Mouse (Mus musculus): Measurements from ENCODE around the gene Cadps2.

The Cadps2 gene

DNA sequence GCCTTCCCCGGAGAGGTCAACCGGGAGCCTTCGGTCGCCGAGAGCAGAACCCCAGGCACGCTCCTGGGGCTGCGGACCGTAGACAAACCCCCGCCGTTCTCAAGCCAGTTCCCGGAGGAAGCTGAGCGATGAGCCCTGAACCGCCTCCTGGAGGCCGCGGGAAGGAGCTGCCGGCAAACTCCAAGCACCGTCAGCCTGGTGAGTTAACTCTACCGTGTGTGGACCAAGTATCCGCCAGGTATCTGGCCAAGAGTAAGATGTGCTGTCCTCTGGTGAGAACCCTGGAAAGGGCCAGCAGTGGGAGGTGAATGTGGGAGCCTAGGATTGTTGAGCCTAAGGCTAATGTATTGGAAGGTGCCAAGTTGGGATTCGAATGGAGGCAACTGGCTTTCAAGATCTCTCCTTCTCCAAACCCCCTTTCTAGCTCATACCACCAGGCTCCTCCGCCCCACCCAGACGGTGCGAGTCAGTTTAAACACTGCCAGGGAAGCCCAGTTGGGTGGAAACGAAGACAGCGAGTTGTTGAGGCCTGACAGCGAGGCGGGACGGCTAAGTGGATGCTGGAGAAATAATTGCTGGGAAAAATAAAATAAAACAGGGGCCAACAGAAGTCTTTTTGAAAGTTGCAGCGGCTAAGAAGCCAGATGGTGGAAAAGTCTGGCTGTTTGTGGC lies 589.5 kb downstream of the Cadps2 start:
- DNase-seq = no peak

DNA sequence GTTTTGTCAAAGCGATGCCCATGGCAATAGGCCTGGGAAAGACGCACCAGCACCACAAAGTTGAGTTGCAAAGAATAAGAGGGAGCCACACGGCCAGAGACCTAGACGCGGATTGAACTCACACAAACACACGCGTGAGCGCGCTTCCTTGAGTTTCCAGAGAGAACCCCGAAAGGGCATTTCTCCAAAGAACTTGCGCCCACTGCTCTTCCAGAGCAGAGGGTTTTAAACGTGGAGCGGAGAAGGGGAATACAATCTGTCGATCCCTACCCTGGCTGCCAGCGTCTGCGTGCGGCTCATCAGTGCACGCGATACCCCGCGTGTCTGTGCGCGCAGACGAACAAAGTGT lies 590.2 kb downstream of the Cadps2 start:
- DNase-seq = no peak

DNA sequence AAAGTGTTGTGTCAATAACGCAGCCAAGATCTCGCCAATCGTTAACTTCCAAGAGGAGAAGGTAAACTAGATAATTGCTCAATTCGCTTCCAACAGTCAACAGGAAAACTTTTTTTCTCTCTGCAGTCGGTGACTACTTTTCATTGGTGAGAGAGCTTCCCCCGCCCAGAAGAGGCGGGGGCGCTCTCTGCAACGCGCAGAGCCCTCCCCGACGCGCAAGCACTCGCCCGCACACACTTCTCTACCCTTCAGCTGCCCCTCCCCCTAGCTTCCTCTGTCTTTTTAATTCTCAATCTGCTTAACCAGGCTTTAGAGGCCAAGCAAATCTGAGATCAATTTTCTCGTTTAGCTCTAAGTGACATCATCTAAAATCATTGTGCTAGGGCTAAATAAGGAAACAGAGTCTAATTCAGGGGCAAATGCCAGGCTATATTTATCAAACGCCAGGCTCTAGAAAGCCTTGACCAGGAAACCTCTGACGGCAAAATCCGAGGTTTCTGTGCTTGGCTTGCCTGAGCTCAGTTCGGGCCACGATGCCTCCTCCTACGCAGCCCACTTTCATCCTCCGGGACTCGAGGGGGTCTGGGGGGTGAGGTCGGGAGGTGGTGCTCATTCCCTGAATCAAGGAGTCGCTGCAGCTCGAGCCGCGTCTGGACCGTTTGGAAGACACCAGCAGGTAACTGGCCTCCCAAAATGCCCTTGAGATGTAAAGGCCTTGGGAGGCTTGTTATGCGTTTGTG lies 590.7 kb downstream of the Cadps2 start, which contains the start of gene Fezf1:
Gene Fezf1, minus strand, starts transcription at position 50 of the 740 bp plus-strand sequence.
- no peak for DNase-seq

DNA sequence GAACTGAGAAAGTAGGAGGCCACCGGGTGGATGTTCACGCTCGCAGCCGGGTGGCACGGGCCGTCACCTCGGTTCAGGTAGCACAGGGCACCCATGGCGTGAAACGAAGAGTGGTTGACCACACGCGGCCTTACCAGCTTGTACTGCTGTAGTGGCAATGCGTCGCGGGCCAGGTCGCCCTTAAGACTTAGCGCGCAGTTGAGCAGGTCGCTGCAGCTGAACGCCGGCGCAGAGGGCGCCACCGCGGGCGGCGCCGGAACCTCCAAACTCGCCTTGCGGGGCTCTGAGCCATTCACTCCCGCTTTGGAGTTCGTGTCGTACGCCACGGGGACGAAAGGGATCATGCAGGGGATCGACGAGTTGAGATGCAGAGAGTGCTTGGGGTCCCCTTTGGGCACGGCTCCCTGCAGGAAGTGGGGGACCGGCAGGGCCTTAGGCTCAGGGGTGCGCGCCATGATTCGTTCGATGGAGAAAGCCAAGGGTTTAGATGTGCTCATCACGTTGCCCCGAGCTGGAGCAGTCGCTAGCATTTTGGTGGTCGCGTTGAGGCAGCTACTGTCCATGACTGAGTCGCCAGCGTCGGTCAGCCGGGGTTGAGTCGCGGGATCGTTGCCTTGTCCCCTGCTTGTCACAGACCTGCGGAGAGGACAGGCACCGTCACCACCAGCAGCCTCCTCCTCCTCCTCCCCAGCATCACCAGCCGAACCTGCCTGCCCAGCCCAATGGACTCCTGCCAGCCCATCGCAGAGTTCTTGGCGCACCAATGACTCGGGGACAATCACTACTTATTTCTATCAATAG lies 591.5 kb downstream of the Cadps2 start:
- DNase-seq = peak in 1 of 2 experiments; percentile 38

DNA sequence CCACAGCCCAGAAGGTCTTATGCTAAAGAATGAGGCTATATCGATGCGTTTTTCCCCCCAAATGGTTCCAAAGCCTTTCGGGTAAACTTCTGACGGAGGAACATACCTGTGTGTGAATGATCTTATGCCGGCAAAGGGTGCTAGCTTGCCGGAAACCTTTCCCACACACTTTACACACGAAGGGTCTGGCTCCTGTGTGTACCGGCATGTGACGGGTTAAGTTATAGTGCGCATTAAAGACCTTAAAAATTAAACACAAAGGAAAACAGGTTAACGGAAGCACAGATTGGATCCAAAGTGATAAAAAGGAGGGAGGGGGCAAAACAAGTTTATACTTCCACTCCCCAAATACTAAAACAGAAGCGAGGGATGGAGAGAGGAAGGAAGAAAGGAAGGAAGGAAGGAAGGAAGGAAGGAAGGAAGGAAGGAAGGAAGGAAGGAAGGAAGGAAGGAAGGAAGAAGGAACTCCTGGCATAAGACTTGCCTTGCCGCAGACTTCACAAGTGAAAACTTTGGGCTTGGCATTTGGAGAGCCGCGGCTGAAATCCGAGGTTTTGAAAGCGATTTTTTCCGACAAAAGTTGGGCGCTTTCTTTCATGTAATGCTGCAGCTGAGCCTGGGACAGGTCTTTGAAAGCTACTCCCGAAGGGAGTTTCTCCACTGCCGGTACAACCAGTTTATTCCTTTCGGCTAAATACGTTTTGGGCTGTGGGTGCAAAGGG lies 592.3 kb downstream of the Cadps2 start:
- DNase-seq = no peak

DNA sequence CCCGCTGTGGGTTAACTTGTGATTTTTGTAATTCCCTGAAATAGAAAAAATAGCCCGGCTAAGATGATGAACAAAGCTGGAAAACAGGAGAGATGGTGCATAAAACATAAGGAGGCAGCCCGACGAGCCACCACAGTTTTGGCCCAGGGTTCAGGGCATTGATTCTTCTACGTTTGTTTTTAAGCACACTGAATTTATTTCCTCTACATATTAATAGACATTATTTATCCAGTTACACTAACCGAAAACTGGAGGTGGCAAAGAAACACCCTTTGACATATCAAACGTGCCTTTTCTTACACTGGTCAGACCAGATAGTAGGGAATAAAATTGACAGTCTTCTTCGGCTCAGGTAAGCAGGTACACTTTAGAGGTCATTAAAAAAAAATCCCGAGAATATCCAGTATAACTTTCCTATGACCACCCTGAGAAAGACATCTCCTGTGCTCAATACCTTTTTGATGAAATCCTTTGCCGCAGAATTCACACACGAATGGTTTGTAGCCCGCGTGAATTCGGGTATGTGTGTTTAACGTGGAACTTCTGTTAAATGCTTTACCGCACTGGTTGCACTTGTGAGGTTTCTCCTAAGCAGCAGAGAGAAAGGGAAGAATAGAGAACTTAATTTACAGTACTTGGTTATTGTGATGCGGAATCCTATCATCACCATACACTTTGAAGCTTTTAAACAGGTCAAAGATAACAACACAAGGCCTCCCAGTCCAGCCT lies 593.0 kb downstream of the Cadps2 start:
- DNase-seq = no peak

DNA sequence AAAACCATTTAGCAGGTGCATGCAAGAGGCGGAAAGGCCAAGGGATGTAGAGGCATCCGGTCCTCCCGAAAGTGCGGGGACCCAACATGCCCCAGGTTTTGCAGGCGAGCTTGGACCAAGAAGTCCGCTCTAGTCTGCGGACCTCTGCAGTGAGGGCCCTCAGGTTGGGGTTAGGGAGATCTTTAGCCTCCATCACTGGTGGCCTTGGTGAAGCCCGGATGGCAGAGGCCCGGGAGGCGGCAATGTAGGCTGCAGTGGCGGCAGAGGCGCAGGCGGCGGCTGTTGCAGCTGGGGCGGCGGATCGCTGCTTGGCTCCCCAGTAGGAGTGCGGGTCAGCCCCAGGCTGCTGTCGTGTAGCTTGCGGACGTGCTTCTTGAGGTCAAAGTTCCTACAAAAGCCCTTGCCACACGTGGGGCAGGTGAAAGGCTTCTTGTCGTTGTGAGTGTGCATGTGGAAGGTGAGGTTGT lies 593.6 kb downstream of the Cadps2 start:
- no peak for DNase-seq

DNA sequence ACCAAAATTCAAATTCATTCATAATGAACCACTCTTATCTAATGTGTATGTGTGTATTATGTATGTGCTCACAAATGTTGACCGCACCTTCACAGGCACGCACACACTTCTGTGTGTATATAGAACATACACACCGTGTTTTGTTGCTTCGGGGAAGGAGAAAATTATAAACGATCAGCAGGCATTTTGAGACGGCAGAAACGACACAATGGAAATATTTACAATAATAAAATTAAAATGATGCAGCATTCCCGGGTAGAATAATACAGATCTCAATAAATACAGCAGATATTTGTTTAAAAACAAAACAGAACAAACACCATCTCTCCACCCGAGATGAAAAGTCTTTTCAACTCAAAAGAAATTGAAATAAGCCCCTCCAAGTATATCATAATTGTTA lies 594.1 kb downstream of the Cadps2 start:
- DNase-seq = no peak

DNA sequence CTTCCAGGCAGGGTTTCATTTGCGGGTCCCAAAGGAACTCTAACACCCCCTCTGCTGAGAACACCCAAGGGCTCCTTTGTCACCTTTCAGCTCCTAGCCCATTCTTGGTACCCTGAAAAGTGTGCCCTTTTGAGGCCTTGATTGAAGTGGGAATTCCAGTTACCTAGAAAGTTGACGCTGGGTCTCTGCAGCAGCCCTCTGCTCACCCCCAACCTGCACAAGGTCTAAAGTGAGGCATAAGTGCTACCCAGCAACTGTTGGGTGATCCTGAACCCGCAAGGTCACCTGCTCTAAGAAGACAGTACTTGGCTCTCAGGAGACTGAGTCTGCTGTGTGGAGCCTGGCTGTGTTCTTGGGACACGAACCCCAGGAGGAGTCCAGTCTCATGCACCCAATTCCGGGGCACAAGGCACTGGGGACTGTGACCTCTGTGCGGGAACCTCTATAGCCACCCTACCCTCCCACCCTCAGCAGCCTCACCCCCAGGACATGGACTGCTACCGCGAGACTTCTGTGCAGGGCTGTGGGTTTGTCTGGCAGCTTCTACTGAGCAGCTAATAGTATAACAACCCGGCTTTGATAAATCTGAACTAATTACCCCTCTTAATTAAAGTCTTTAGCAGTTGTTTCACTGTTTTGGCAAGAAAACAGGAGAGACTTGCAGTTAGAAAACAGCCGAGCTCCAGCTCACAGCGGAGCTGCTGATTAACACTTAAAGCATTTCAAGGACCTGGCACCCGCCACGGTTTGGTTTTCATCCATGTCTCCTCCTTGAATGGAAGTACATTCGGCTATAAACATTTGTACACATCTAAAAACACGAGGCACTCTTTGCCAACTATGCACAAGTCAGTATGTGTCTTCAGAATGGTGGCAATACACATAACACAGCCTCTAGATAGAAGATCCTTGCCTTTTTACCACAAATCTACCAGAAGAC lies 595.1 kb downstream of the Cadps2 start:
- DNase-seq = no peak

All from kidney, postnatal 25 days (tissue).